Mouse (Mus musculus) kidney, adult 18-20 months (tissue): Measurements from ENCODE around the gene Gpc5.
A peak's percentile ranks its signal among the peaks of the same experiment; 100 is the strongest.

Experiments used
- DNase-seq: peaks from one replicate; pipeline ENCODE4 v3.0.0; 2021

The Gpc5 gene

GRCm38 (mm10) chr14:115580466-115581255 lies 488.6 kb downstream of the Gpc5 start:
- DNase-seq = no peak

DNA sequence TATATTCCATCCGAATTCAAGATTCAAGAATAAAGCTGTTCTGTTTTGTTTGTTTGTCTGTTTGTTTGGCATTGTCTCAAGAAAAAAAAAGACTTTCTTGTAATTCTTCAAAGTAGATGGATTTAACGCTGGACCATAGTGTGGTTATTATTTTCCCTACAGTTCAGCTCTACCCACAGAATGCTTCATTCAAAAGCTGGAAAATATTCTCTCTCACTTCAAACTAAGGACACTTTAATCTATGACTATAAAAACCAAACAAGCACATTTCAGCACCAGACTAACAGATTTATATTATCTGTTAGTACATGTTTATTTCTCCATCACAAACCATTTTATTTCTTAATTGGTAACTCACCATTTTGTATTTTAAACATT lies 489.2 kb downstream of the Gpc5 start:
- no peak for DNase-seq

- no peak for DNase-seq
Measured at GRCm38 (mm10) chr14:115600259-115601029, 508.4 kb downstream of the Gpc5 start.

DNA sequence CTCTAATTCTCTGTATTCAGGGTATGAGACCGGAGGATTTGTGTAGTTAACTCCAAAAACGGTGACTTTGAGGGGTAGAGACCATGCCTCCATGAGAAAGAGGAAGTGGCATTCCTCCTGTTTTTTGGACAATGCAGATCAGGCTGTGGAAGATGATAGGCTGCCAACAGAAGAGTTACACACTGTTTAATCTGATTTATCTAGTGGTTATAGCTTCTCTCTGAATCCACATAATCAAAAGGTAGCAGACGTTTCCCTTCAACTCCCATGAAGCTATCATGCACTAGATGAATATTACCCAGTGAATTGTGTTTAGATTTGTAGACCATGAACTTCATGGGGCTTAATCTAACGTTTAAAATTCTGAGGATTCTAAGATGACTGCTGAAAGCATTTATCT lies 522.1 kb downstream of the Gpc5 start:
- no peak for DNase-seq

GRCm38 (mm10) chr14:115616305-115616704 lies 524.3 kb downstream of the Gpc5 start:
- DNase-seq = no peak

GRCm38 (mm10) chr14:115616846-115617245 lies 524.8 kb downstream of the Gpc5 start:
- DNase-seq = no peak

- DNase-seq = no peak
Measured at GRCm38 (mm10) chr14:115620473-115620872, 528.5 kb downstream of the Gpc5 start.

DNA sequence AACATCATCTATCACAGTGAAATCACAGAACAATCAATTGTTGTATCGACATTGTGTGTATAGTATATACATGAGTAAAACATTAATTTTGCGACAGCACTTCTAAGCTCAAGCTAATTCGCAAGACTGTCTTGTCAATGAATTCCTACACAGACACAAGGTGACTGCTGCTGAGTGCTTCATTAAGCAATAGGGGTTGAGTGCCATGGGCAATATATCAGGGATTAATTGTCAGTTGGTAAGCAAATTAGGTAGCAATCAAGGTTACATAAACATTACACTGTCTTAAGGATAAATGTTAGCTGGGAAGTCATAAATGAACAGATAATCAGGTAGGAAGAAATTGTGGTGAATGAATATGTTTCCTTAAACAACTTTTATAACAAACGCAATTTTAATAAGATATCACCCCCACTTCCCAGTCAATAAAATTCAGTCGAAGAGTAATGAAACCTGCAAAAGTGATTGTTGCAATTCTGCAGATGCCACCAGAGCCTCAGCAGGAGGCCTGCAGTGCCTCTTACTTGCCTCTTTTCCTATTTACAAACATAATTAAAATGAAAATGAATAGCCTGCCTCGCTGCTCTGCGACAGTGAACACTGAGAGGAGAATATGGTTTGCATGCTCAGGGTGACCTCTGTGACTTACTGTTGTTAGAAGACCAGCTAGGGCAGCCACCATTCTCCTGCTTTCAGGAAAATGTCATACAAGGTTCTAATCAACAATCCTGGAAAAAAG lies 539.3 kb downstream of the Gpc5 start:
- DNase-seq = no peak

- no peak for DNase-seq
Measured at GRCm38 (mm10) chr14:115633311-115633710, 541.3 kb downstream of the Gpc5 start.

GRCm38 (mm10) chr14:115679875-115680274 lies 587.9 kb downstream of the Gpc5 start:
- DNase-seq = no peak

- no peak for DNase-seq
Measured at GRCm38 (mm10) chr14:115746013-115746412, 654.0 kb downstream of the Gpc5 start.

DNA sequence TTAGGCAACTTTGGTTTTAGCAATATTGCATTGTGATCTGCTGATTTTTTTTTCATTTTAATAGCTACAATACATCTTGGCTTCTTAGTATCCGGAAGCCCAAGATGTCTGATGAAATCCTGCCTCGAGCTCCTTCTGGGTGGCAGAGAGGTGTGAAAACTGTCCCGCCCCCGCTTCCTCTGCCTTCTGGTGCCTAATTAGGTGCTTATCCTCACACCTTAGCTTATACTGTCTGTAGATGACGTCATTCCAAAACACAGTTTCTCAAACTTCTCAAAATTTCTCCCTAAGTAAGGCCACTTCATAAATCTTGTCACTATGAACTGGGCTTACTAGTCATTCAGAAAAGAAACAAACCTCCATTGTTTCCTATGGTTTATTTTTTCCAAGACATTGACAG lies 668.2 kb downstream of the Gpc5 start:
- DNase-seq = no peak

DNA sequence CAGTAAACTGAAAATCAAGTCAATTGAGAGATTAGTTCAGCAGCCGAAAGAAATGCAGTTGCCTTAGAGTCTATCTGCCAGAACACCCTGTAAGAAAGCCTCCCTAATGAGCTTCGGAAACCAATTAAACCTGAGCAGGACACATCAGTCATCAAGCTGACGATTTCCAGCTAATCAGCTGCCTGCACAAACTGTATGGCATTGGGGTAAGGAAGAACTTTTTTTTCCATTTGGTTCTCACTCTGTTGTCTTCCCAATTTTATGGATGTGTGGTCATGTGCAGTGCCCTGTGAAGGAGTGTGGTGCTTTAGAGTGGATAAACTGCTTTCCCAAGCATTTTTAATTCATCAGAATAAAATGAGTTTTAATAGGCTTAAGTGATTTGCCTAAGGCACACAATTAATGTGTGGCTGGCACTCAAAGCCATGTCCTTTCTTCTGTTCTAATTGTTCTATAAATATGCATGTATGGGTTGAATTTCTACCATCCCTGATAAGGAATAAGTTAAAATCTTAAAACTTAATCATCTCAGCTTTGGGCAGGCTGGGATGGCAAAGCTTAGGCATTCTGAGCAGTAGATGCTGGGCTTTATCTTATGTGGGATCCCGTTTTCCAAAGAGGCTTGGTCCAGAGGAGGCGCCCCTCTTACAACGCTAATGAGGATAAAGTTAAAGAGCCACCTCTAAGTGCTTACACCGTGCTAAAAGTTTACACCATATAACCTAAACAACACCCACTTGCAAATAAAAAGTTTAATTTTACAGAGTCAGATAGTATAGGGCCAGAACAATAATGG lies 687.6 kb downstream of the Gpc5 start:
- no peak for DNase-seq

GRCm38 (mm10) chr14:115804751-115805150 lies 712.7 kb downstream of the Gpc5 start:
- DNase-seq = no peak

GRCm38 (mm10) chr14:115819021-115819420 lies 727.0 kb downstream of the Gpc5 start:
- no peak for DNase-seq

DNA sequence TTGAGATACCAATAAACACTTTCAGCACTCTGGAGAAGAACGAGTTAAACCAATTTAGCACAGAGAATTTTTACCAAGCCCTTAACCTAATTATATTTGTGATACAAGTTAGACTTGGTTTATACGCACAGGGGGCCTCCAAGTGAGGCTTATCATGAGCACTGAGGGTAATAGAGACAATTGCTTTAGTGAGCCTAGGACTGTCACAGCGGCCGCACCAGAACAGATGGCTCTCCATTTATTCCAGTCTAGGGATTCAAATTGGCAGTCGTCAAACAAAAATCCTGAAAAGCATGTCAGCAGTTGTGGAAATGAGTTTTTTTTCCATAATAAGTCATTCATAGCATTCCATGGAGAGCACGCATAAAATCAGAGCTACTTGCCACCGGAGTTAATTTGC lies 729.6 kb downstream of the Gpc5 start:
- no peak for DNase-seq

GRCm38 (mm10) chr14:115830485-115830884 lies 738.5 kb downstream of the Gpc5 start:
- no peak for DNase-seq

- DNase-seq = peak; percentile 66
Measured at GRCm38 (mm10) chr14:115831219-115831755, 739.3 kb downstream of the Gpc5 start.

DNA sequence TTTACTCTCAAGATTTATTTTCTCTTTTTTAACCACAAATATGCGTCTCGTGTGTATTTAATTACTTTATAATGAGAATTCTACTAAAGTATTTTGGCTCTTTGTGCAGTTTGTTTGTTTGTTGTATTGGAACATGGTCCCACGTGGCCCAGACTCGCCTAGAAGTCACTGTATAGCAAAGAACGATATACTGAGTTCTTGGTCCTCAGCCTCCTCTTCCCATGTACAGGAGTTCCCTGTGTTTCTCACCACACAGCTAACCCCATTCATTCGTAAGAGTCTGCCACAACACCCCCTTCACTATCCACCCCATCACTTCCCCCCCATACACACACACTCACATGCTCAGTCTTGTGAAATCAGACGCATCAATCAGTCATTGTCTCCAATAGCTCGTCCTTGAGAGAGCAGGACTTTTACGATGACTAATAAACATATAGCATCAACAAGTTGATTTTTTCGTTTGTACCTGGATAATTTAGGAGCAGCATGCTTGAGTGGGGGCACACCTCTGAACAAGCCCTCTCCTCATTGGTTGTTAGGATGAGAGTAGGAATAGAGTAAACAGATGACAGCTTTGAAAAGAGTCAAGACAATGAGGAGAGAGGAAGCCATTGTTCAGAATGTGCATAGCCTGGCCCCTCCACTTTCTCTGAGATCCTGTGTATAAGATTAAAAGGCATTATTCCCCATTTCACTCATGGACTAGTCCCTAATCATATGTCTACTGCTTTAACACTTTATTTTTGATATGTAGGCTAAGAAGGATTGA lies 740.0 kb downstream of the Gpc5 start:
- no peak for DNase-seq

GRCm38 (mm10) chr14:115843783-115844182 lies 751.8 kb downstream of the Gpc5 start:
- DNase-seq = no peak

DNA sequence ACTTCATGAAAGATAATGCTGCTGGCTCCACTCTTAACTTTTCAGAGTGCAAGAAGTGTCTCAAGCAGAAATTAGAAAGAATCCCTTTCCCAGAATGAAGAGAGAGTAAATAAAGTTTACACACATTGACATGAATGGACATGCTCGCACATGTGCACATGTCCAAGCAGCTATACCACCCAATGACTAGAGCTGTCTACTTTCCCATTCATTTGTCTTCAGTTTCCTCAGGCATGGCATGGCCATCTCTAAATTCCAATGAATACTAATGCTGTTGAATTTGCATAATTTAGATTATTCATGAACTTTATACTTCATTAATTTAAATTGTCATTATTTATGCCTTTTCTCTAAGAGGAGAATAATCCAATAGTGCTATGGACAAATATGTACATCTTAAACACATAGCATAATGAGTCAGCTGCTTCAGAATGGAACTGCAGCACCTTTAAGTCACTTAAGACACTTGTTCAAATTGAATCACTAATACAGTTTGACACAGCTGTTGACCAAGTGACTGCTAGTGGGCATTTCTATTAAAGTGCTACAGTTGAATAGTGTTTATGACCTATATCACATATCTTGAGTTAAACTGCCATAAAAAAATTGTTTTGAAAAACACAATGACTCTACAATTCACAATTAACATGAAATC lies 752.9 kb downstream of the Gpc5 start:
- no peak for DNase-seq
